Mouse (Mus musculus): ENCODE data around the gene Snx22.

DNA sequence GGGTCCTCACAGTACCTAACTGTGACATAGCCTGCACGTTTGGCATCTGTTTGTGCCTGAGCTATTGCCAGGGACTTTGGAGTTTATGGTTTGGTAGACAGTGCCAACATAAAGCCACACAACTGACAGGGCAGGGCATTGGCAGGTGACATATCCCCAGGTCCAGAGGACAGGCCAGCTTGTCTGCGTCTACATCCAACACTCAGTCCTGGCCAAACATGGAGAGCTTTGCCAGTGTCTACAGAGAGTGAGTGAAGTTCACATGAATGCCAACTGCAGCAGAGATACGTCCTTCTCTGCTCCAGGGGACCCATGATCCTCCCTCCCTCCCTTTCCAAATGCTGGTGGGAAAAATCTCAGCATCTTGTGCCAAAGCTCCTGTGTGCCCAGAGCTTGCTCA lies 14.7 kb upstream of the Snx22 start:
- TF ChIP-seq CTCF (IDR thresholded peaks at IDR 0.05; ENCODE audit: borderline replicate concordance, control insufficient read depth, extremely low read depth, insufficient read depth, low read length, poor library complexity) (no peak), POLR2A (IDR thresholded peaks at IDR 0.05; ENCODE audit: control insufficient read depth, extremely low read depth, insufficient read depth, low read length, poor library complexity) (no peak)

Measured in thymus, adult 2 months (tissue).